Mouse (Mus musculus): ENCODE measurements around the gene Cltb.

DNA sequence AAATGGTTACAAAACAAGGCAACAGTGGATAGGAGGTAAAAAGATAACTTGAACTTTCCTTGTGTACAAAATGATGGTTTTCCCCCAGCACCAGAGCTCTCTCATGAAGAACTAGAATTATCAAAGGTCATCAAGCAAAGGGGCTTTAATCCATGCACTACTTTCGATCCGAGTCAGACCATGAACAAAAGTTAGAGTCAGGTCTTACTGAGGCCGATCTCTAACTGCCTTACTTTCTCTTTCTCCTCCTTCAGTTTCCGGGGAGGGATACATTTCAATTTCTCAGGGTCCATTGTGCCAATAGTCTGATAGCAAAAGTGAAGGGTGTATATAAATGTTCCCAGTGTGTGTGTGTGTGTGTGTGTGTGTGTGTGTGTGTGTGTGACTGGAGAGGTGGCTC lies 38.5 kb downstream of the Cltb start:
- TF ChIP-seq EP300 (IDR thresholded peaks at IDR 0.05; ENCODE audit: low read depth) (no peak), CTCF (IDR thresholded peaks at IDR 0.05; ENCODE audit: low read depth) (no peak)

All from heart, postnatal 0 days (tissue).